Mouse (Mus musculus): ENCODE measurements around the gene Rnf149.

DNA sequence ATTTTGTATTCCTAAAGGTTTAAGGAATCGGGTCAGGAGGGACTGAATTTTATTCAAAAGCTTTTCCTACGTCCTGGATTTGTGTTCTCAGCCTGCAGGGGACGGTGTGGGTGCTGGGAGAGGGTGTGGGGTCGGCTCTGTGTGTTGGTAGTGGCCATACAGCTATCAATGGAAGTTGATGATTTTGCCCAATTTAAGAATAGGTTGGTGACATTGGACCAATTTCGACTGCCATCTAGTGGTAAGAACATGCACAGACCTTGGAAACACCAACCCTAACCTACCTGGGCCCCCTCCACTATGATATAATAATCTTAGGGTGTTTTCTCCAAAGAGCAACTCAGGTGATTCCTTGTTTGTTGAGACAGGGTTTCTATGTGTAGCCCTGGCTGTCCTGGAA is 54.7 kb downstream of the Rnf149 start:
- TF ChIP-seq POLR2A (IDR thresholded peaks at IDR 0.05; ENCODE audit: insufficient read depth, low read depth, low read length) (no peak), CTCF (IDR thresholded peaks at IDR 0.05; ENCODE audit: insufficient read depth, low read depth, low read length) (0 out of 2 replicates have a peak, but pooled peaks have one; percentile 10)
